ENCODE assay signal across 8 mouse cellular contexts in genomic region chr16:17147391-17147929, GRCm38 (mm10). TPM values are rescaled to one million over a fixed set of nuclear protein-coding genes. Genes with fewer than 3 reads are reported as not detected.
DNase-seq lines count a peak whose midpoint lies in the region; ATAC-seq and TF ChIP-seq lines count a peak whose summit lies in the region.

No protein-coding gene starts in this region.

- no peaks in the 10 kb centered on the region for H3K27me3 ChIP-seq in E14TG2a.4 (ENCODE audit: insufficient read depth, low read length)
- peaks cover 19% of the 10 kb centered on the region for H3K27me3 ChIP-seq in embryonic facial prominence, embryonic 10.5 days (replicated peaks; ENCODE audit: low read depth, poor library complexity, severe bottlenecking)
- H3K27me3 ChIP-seq in intestine, embryonic 14.5 days (replicated peaks; ENCODE audit: control insufficient read depth, insufficient read depth, low read length): 0 out of 2 replicates have a peak, but pooled peaks cover 3% of the 10 kb centered on the region
- no peaks in the 10 kb centered on the region for H3K27me3 ChIP-seq in liver, embryonic 13.5 days
- H3K27me3 ChIP-seq in neural tube, embryonic 12.5 days (replicated peaks): peaks cover 15% of the 10 kb centered on the region

- H3K36me3 ChIP-seq in E14TG2a.4 (ENCODE audit: insufficient read depth, low read length): peaks cover 36% of the 10 kb centered on the region
- peaks cover 21% of the 10 kb centered on the region for H3K36me3 ChIP-seq in embryonic facial prominence, embryonic 10.5 days (replicated peaks)
- peaks cover 5% of the 10 kb centered on the region for H3K36me3 ChIP-seq in intestine, embryonic 14.5 days (ENCODE audit: control insufficient read depth, insufficient read depth, low read length)
- H3K36me3 ChIP-seq in liver, embryonic 13.5 days: peaks cover 13% of the 10 kb centered on the region; the same call in 1 of the 2 replicates
- peaks cover 10% of the 10 kb centered on the region for H3K36me3 ChIP-seq in neural tube, embryonic 12.5 days

- peak overlapping the region; percentile 52 for H3K9ac ChIP-seq in intestine, embryonic 14.5 days (ENCODE audit: low read length)
- H3K9ac ChIP-seq in liver, embryonic 13.5 days: peak overlapping the region; percentile 78
- peak overlapping the region; percentile 60 for H3K9ac ChIP-seq in neural tube, embryonic 12.5 days

- peak; percentile 89 for DNase-seq in heart, adult 11 months
- DNase-seq in heart, postnatal 14 days: no peak
- DNase-seq in embryonic facial prominence, embryonic 10.5 days (ENCODE audit: low spot score): peak; percentile 53
- peak; percentile 83 for DNase-seq in intestine, embryonic 14.5 days (ENCODE audit: low spot score)
- peak; percentile 9 for DNase-seq in liver, embryonic 13.5 days
- peak; percentile 20 for DNase-seq in yolk sac, embryonic 10.5 days (ENCODE audit: low spot score)

- peaks cover 53% of the 10 kb centered on the region for H3K4me1 ChIP-seq in E14TG2a.4 (replicated peaks; ENCODE audit: low read depth, low read length)
- H3K4me1 ChIP-seq in embryonic facial prominence, embryonic 10.5 days: peaks cover 29% of the 10 kb centered on the region
- H3K4me1 ChIP-seq in intestine, embryonic 14.5 days (replicated peaks; ENCODE audit: control insufficient read depth, insufficient read depth, low read length): peaks cover 13% of the 10 kb centered on the region
- H3K4me1 ChIP-seq in liver, embryonic 13.5 days (replicated peaks): peaks cover 20% of the 10 kb centered on the region
- peaks cover 14% of the 10 kb centered on the region for H3K4me1 ChIP-seq in neural tube, embryonic 12.5 days

- under 1% methylated on average over 41 of the region's 41 CpGs for WGBS in embryonic facial prominence, embryonic 10.5 days
- under 1% methylated on average over 41 of the region's 41 CpGs for WGBS in intestine, embryonic 14.5 days
- under 1% methylated on average over 41 of the region's 41 CpGs for WGBS in liver, embryonic 13.5 days (ENCODE audit: insufficient replicate concordance)
- 1% methylated on average over 41 of the region's 41 CpGs for WGBS in neural tube, embryonic 12.5 days

- H3K4me3 ChIP-seq in E14TG2a.4 (replicated peaks; ENCODE audit: low read length): peak overlapping the region; percentile 93
- H3K4me3 ChIP-seq in embryonic facial prominence, embryonic 10.5 days: peak overlapping the region; percentile 72
- H3K4me3 ChIP-seq in intestine, embryonic 14.5 days (ENCODE audit: low read depth, low read length): peak overlapping the region; percentile 61
- H3K4me3 ChIP-seq in liver, embryonic 13.5 days (replicated peaks): peak overlapping the region; percentile 70
- H3K4me3 ChIP-seq in neural tube, embryonic 12.5 days: peak overlapping the region; percentile 55

- H3K4me2 ChIP-seq in intestine, embryonic 14.5 days (ENCODE audit: low read length): peak overlapping the region; percentile 99
- peak overlapping the region; percentile 98 for H3K4me2 ChIP-seq in liver, embryonic 13.5 days
- H3K4me2 ChIP-seq in neural tube, embryonic 12.5 days (replicated peaks): peak overlapping the region; percentile 94

- ATAC-seq in intestine, embryonic 14.5 days (replicated peaks; ENCODE audit: low FRiP score, low TSS enrichment, low read depth): peak; percentile 40
- peak; percentile 17 for ATAC-seq in liver, embryonic 13.5 days (ENCODE audit: low read depth)
- ATAC-seq in neural tube, embryonic 12.5 days (ENCODE audit: low FRiP score, low read depth): peak; percentile 37

- no peak for TF ChIP-seq CTCF in E14TG2a.4 (conservative IDR thresholded peaks at IDR 0.05; ENCODE audit: low read length)

- no peaks in the 10 kb centered on the region for H3K9me3 ChIP-seq in E14TG2a.4 (ENCODE audit: low read length)
- H3K9me3 ChIP-seq in embryonic facial prominence, embryonic 10.5 days: no peaks in the 10 kb centered on the region
- H3K9me3 ChIP-seq in intestine, embryonic 14.5 days (ENCODE audit: control insufficient read depth, low read length): no peaks in the 10 kb centered on the region
- H3K9me3 ChIP-seq in liver, embryonic 13.5 days (replicated peaks): no peaks in the 10 kb centered on the region
- H3K9me3 ChIP-seq in neural tube, embryonic 12.5 days: no peaks in the 10 kb centered on the region

- peak overlapping the region; percentile 65; the same call in 1 of the 2 replicates for H3K27ac ChIP-seq in embryonic facial prominence, embryonic 10.5 days (replicated peaks)
- H3K27ac ChIP-seq in intestine, embryonic 14.5 days (ENCODE audit: low read depth): no peak overlapping the region
- peak overlapping the region; percentile 18; the same call in 1 of the 2 replicates for H3K27ac ChIP-seq in liver, embryonic 13.5 days
- H3K27ac ChIP-seq in neural tube, embryonic 12.5 days: no peak overlapping the region

- intact Hi-C loops in heart, postnatal 14 days (cut with DNase I): loop anchor here (5.0 kb wide), 2 partner anchors 45 to 60 kb away; partner anchors contain the start of gene Rimbp3

RNA-seq across cellular contexts. Expression of gene Ccdc116, which starts 0.4 kb away (rescaled TPM):
- under 1 TPM in 1 of 2 experiments, not detected in 1; 0.31 TPM for total RNA-seq in heart, postnatal 14 days (2021)
- 0.55 and 0.57 TPM in 2 replicates for polyA plus RNA-seq in embryonic facial prominence, embryonic 10.5 days (2016; fragmentation: Nextera tagmentation; extraction: Ambion mirVana)
- polyA plus RNA-seq in intestine, embryonic 14.5 days (2014; fragmentation: Nextera tagmentation; extraction: Ambion mirVana): 2.0 and 2.2 TPM in 2 replicates
- 0.62 and 0.81 TPM in 2 replicates for polyA plus RNA-seq in liver, embryonic 13.5 days (2015; fragmentation: Nextera tagmentation; extraction: Ambion mirVana)
- polyA plus RNA-seq in neural tube, embryonic 12.5 days (2016; fragmentation: Nextera tagmentation; extraction: Ambion mirVana): 1.4 and 1.5 TPM in 2 replicates

RNA-seq across cellular contexts. Expression of gene Ydjc, which starts 3.0 kb away (rescaled TPM):
- 1 to 10 TPM; 1.3 TPM for total RNA-seq in heart, postnatal 14 days (2021)
- polyA plus RNA-seq in embryonic facial prominence, embryonic 10.5 days (2016; fragmentation: Nextera tagmentation; extraction: Ambion mirVana): 6.7 and 7.5 TPM in 2 replicates
- 25.2 and 31.0 TPM in 2 replicates for polyA plus RNA-seq in intestine, embryonic 14.5 days (2014; fragmentation: Nextera tagmentation; extraction: Ambion mirVana)
- polyA plus RNA-seq in liver, embryonic 13.5 days (2015; fragmentation: Nextera tagmentation; extraction: Ambion mirVana): 15.7 and 15.8 TPM in 2 replicates
- polyA plus RNA-seq in neural tube, embryonic 12.5 days (2016; fragmentation: Nextera tagmentation; extraction: Ambion mirVana): 21.4 and 23.0 TPM in 2 replicates

RNA-seq across cellular contexts. Expression of gene Sdf2l1, which starts 15.3 kb away (rescaled TPM):
- total RNA-seq in heart, postnatal 14 days (2021): 1 to 10 TPM; 6.7 to 9.3 TPM
- polyA plus RNA-seq in embryonic facial prominence, embryonic 10.5 days (2016; fragmentation: Nextera tagmentation; extraction: Ambion mirVana): 107 and 118 TPM in 2 replicates
- 55.7 and 69.0 TPM in 2 replicates for polyA plus RNA-seq in intestine, embryonic 14.5 days (2014; fragmentation: Nextera tagmentation; extraction: Ambion mirVana)
- polyA plus RNA-seq in liver, embryonic 13.5 days (2015; fragmentation: Nextera tagmentation; extraction: Ambion mirVana): 75.6 and 77.1 TPM in 2 replicates
- polyA plus RNA-seq in neural tube, embryonic 12.5 days (2016; fragmentation: Nextera tagmentation; extraction: Ambion mirVana): 61.5 and 79.9 TPM in 2 replicates

RNA-seq across cellular contexts. Expression of gene 2610318N02Rik, which starts 22.5 kb away (rescaled TPM):
- 1 to 10 TPM in 1 of 2 experiments, not detected in 1; 2.4 TPM for total RNA-seq in heart, postnatal 14 days (2021)
- 170 and 185 TPM in 2 replicates for polyA plus RNA-seq in embryonic facial prominence, embryonic 10.5 days (2016; fragmentation: Nextera tagmentation; extraction: Ambion mirVana)
- polyA plus RNA-seq in intestine, embryonic 14.5 days (2014; fragmentation: Nextera tagmentation; extraction: Ambion mirVana): 38.5 TPM in 2 replicates
- polyA plus RNA-seq in liver, embryonic 13.5 days (2015; fragmentation: Nextera tagmentation; extraction: Ambion mirVana): 28.3 and 28.9 TPM in 2 replicates
- polyA plus RNA-seq in neural tube, embryonic 12.5 days (2016; fragmentation: Nextera tagmentation; extraction: Ambion mirVana): 66.0 and 66.3 TPM in 2 replicates

RNA-seq across cellular contexts. Expression of gene Ppil2, which starts 36.4 kb away (rescaled TPM):
- total RNA-seq in heart, postnatal 14 days (2021): 10 to 100 TPM; 42.4 to 43.1 TPM
- polyA plus RNA-seq in embryonic facial prominence, embryonic 10.5 days (2016; fragmentation: Nextera tagmentation; extraction: Ambion mirVana): 150 TPM in 2 replicates
- 126 and 140 TPM in 2 replicates for polyA plus RNA-seq in intestine, embryonic 14.5 days (2014; fragmentation: Nextera tagmentation; extraction: Ambion mirVana)
- 57.4 and 64.3 TPM in 2 replicates for polyA plus RNA-seq in liver, embryonic 13.5 days (2015; fragmentation: Nextera tagmentation; extraction: Ambion mirVana)
- 159 and 161 TPM in 2 replicates for polyA plus RNA-seq in neural tube, embryonic 12.5 days (2016; fragmentation: Nextera tagmentation; extraction: Ambion mirVana)

Comparison
In these comparisons a context has a peak if more than half of its experiments do, and no peak if none do; other contexts are left out.
1. DNase-seq: peak in heart, adult 11 months (single experiment), embryonic facial prominence, embryonic 10.5 days (single experiment), intestine, embryonic 14.5 days (single experiment), liver, embryonic 13.5 days (single experiment) and yolk sac, embryonic 10.5 days (single experiment); none in heart, postnatal 14 days (0 of 2).
2. H3K27ac ChIP-seq: peak in embryonic facial prominence, embryonic 10.5 days (single experiment) and liver, embryonic 13.5 days (single experiment); none in intestine, embryonic 14.5 days (single experiment) and neural tube, embryonic 12.5 days (single experiment).
3. Peak in every context shown above with its lines, with median percentiles within 50 percentile points of each other: H3K4me3 ChIP-seq, ATAC-seq, H3K4me2 ChIP-seq and H3K9ac ChIP-seq.